Mouse (Mus musculus) right cerebral cortex, postnatal 4 days (tissue): Measurements from ENCODE around the gene Stat5a.

Experiments used
- DNase-seq: peaks from one replicate; pipeline ENCODE4 v3.0.0-alpha.2; 2022

The Stat5a gene

GRCm38 (mm10) chr11:100904580-100905351, 45.6 kb downstream of the Stat5a start:
- no peak for DNase-seq

- DNase-seq, result no peak
Measured at GRCm38 (mm10) chr11:100905929-100906328, 46.8 kb downstream of the Stat5a start.

GRCm38 (mm10) chr11:100906885-100907284, 47.7 kb downstream of the Stat5a start:
- DNase-seq, result no peak

- no peak for DNase-seq
Measured at GRCm38 (mm10) chr11:100908112-100908511, 49.0 kb downstream of the Stat5a start.

GRCm38 (mm10) chr11:100908567-100908966, 49.4 kb downstream of the Stat5a start:
- no peak for DNase-seq

- DNase-seq, result no peak
Measured at GRCm38 (mm10) chr11:100912401-100913155, 53.4 kb downstream of the Stat5a start.

GRCm38 (mm10) chr11:100914415-100914814, 55.3 kb downstream of the Stat5a start:
- DNase-seq, result no peak

GRCm38 (mm10) chr11:100915063-100915462, 55.9 kb downstream of the Stat5a start:
- no peak for DNase-seq

- no peak for DNase-seq
Measured at GRCm38 (mm10) chr11:100916432-100916971, 57.4 kb downstream of the Stat5a start.

GRCm38 (mm10) chr11:100918007-100918406, 58.9 kb downstream of the Stat5a start:
- DNase-seq, result no peak

- DNase-seq, result no peak
Measured at GRCm38 (mm10) chr11:100920887-100921624, 61.9 kb downstream of the Stat5a start.

GRCm38 (mm10) chr11:100924386-100924919, 65.3 kb downstream of the Stat5a start:
- DNase-seq, result no peak

- DNase-seq, result no peak
Measured at GRCm38 (mm10) chr11:100927386-100927785, 68.2 kb downstream of the Stat5a start.

GRCm38 (mm10) chr11:100930611-100931010, 71.5 kb downstream of the Stat5a start:
- no peak for DNase-seq

- no peak for DNase-seq
Measured at GRCm38 (mm10) chr11:100931254-100931921, 72.2 kb downstream of the Stat5a start.
